Mouse (Mus musculus) heart, embryonic 10.5 days (tissue): ENCODE measurements around the gene Zfx. TPM values are rescaled to one million over a fixed set of nuclear protein-coding genes. Genes with fewer than 3 reads are reported as not detected.

ENCODE experiments used
- DNase-seq: peaks from one replicate; pipeline ENCODE4 v3.0.0-alpha.2; 2017; ENCODE audit warnings: low spot score
- H3K27ac ChIP-seq: fragments of 300-500 bp; sonication (generic); 2 replicates; pipeline ENCODE4 v1.5.1; 2016; ENCODE audit warnings: mild to moderate bottlenecking
- H3K27me3 ChIP-seq: fragments of 300-500 bp; sonication (generic); 2 replicates; pipeline ENCODE4 v1.6.1; 2016; ENCODE audit warnings: mild to moderate bottlenecking; ENCODE audit not compliant: poor library complexity, insufficient read depth, severe bottlenecking
- H3K36me3 ChIP-seq: fragments of 300-500 bp; sonication (generic); 2 replicates; pipeline ENCODE4 v1.6.1; 2016; ENCODE audit warnings: mild to moderate bottlenecking, moderate library complexity
- H3K4me1 ChIP-seq: fragments of 300-500 bp; sonication (generic); 2 replicates; pipeline ENCODE4 v1.6.1; 2016; ENCODE audit warnings: mild to moderate bottlenecking
- H3K4me3 ChIP-seq: fragments of 300-500 bp; sonication (generic); 2 replicates; pipeline ENCODE4 v1.5.1; 2016; ENCODE audit warnings: mild to moderate bottlenecking, moderate library complexity
- H3K9me3 ChIP-seq: fragments of 300-500 bp; sonication (generic); 2 replicates; pipeline ENCODE4 v1.6.1; 2016; ENCODE audit warnings: mild to moderate bottlenecking, moderate library complexity
- WGBS: fragments of 180-500 bp; shearing (Covaris S2); methylation state at CpG from one replicate; pipeline ENCODE4 v1.1.7; 2016; 5-methylcytosine and 5-hydroxymethylcytosine counted together
- polyA plus RNA-seq: library from polyadenylated mRNA; unstranded; fragments of >200 nt; fragmentation: Nextera tagmentation; extraction: Ambion mirVana; gene quantifications from 2 replicates; pipeline ENCODE4 v1.2.1, GENCODE M21; 2016

The Zfx gene
- polyA plus RNA-seq: 21.7 and 25.7 TPM in 2 replicates

GRCm38 (mm10) chrX:94123059-94123839 lies at the start of gene Zfx:
Gene Zfx (minus strand): TSS chrX:94123702.
- no peaks in the 10 kb centered on the region for H3K9me3 ChIP-seq
- H3K36me3 ChIP-seq: no peaks in the 10 kb centered on the region
- peak; percentile 86 for DNase-seq
- peak within 1 kb of the TSS; percentile 69 for H3K4me3 ChIP-seq
- peaks cover 63% of the 10 kb centered on the region; the same call in 1 of the 2 replicates for H3K27me3 ChIP-seq
- H3K4me1 ChIP-seq: no peaks in the 10 kb centered on the region
- 22% methylated on average over 56 of the region's 82 CpGs for WGBS
- H3K27ac ChIP-seq: peak within 1 kb of the TSS; percentile 98

DNA sequence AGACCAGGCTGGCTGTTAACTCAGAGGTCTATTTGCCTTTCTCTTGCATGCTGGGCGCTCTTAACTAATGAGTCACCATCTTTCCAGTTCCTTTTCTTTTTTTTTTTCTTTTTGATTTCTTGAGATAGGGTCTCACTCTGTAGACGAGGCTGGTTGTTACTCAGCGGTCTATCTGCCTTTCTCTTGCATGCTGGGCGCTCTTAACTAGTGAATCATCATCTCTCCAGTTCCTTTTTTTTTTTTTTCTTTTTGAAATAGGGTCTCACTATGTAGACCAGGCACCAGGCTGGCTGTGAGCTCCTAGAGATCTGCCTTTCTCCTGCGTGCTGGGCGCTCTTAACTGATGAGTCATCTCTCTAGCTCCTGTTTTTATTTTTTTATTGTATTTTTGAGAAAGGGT lies 45.8 kb upstream of the Zfx start:
- no peak for DNase-seq
- H3K4me1 ChIP-seq: no peaks in the 10 kb centered on the region
- H3K27me3 ChIP-seq: peaks cover 45% of the 10 kb centered on the region; the same call in 1 of the 2 replicates
- no peak overlapping the region for H3K27ac ChIP-seq
- no peak overlapping the region for H3K4me3 ChIP-seq
- 62% methylated on average over 6 of the region's 6 CpGs for WGBS
- no peaks in the 10 kb centered on the region for H3K36me3 ChIP-seq
- H3K9me3 ChIP-seq: no peaks in the 10 kb centered on the region

- Histone ChIP-seq H3K36me3 (no peaks in the 10 kb centered on the region), H3K9me3 (no peaks in the 10 kb centered on the region), H3K27ac (no peak overlapping the region), H3K4me3 (no peak overlapping the region), H3K27me3 (peaks cover 81% of the 10 kb centered on the region; the same call in 1 of the 2 replicates), H3K4me1 (no peaks in the 10 kb centered on the region)
- DNase-seq: no peak
- WGBS: 44% methylated on average over 11 of the region's 11 CpGs
These were observed 28.8 kb upstream of the Zfx start for GRCm38 (mm10) chrX:94152251-94152830.

- H3K9me3 ChIP-seq: no peaks in the 10 kb centered on the region
- no peak overlapping the region for H3K4me3 ChIP-seq
- no peak for DNase-seq
- no peaks in the 10 kb centered on the region for H3K4me1 ChIP-seq
- H3K36me3 ChIP-seq: no peaks in the 10 kb centered on the region
- no peak overlapping the region for H3K27ac ChIP-seq
- 53% methylated on average over 19 of the region's 19 CpGs for WGBS
- peaks cover 88% of the 10 kb centered on the region for H3K27me3 ChIP-seq
These were observed 27.0 kb upstream of the Zfx start for GRCm38 (mm10) chrX:94150471-94150870.

- whole genome bisulfite sequencing: 59% methylated on average over 7 of the region's 7 CpGs
- H3K4me1 ChIP-seq: no peaks in the 10 kb centered on the region
- H3K4me3 ChIP-seq: no peak overlapping the region
- peaks cover 76% of the 10 kb centered on the region for H3K27me3 ChIP-seq
- no peaks in the 10 kb centered on the region for H3K36me3 ChIP-seq
- no peak for DNase-seq
- no peaks in the 10 kb centered on the region for H3K9me3 ChIP-seq
- H3K27ac ChIP-seq: no peak overlapping the region
These were observed 18.7 kb upstream of the Zfx start for GRCm38 (mm10) chrX:94142004-94142771.

GRCm38 (mm10) chrX:94140080-94140479 lies 16.6 kb upstream of the Zfx start:
- H3K27me3 ChIP-seq: peaks cover 63% of the 10 kb centered on the region
- no peak overlapping the region for H3K27ac ChIP-seq
- no peak for DNase-seq
- 84% methylated on average over 1 of the region's 1 CpGs for WGBS
- no peak overlapping the region for H3K4me3 ChIP-seq
- no peaks in the 10 kb centered on the region for H3K9me3 ChIP-seq
- H3K4me1 ChIP-seq: no peaks in the 10 kb centered on the region
- H3K36me3 ChIP-seq: no peaks in the 10 kb centered on the region

DNA sequence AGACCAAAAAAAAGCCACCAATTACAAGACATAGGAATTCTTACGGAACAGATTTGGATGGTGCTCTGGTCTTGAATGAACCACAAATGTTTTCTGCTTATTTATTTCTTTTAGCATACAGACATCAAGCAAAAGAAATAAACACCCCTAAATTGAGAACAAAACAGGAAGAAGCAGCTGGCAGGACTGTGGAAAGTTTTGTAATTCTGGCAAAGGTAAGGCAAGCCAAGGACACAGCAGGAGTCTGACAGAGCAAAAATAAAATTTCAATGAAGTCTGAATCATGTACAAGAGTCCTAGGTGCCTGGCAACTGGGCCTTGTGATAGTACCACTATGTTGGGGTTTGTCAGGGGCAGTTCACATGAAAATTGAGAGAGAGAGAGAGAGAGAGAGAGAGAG lies 14.8 kb upstream of the Zfx start:
- H3K27me3 ChIP-seq: peaks cover 65% of the 10 kb centered on the region
- H3K4me1 ChIP-seq: no peaks in the 10 kb centered on the region
- WGBS: 89% methylated on average over 1 of the region's 1 CpGs
- H3K36me3 ChIP-seq: no peaks in the 10 kb centered on the region
- no peak overlapping the region for H3K4me3 ChIP-seq
- H3K27ac ChIP-seq: no peak overlapping the region
- DNase-seq: no peak
- H3K9me3 ChIP-seq: no peaks in the 10 kb centered on the region

DNA sequence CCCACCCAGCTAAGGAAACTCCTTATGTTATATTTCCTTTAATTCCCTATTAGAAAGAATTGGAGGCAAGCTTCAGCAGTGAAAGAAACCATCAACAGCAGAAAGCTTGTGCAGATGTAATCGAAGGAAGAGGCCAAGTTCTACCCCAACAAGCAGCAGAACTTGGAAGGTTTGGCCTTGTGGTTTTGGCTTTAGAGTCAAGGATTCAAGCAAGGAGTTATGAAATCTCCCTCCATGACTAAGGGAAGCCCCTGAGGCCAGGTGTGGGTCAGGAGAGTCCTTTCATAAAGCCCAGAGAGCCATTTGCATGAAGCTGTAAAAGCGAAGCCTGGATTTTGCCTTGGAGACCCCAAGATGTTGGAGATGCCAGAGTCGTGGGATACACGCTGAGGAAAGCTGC lies 11.6 kb upstream of the Zfx start:
- WGBS: 61% methylated on average over 4 of the region's 4 CpGs

GRCm38 (mm10) chrX:94133551-94133950 lies 10.0 kb upstream of the Zfx start:
- Histone ChIP-seq H3K27ac (no peak overlapping the region), H3K9me3 (no peaks in the 10 kb centered on the region), H3K36me3 (no peaks in the 10 kb centered on the region), H3K27me3 (peaks cover 76% of the 10 kb centered on the region), H3K4me3 (no peak overlapping the region), H3K4me1 (no peaks in the 10 kb centered on the region)
- WGBS: 37% methylated on average over 3 of the region's 3 CpGs
- no peak for DNase-seq

More for the DNA sequence above, 11.6 kb upstream of the Zfx start:
- no peak overlapping the region for H3K27ac ChIP-seq
- H3K36me3 ChIP-seq: no peaks in the 10 kb centered on the region
- no peak overlapping the region for H3K4me3 ChIP-seq
- H3K9me3 ChIP-seq: no peaks in the 10 kb centered on the region
- H3K27me3 ChIP-seq: peaks cover 74% of the 10 kb centered on the region
- no peaks in the 10 kb centered on the region for H3K4me1 ChIP-seq
- DNase-seq: no peak

DNA sequence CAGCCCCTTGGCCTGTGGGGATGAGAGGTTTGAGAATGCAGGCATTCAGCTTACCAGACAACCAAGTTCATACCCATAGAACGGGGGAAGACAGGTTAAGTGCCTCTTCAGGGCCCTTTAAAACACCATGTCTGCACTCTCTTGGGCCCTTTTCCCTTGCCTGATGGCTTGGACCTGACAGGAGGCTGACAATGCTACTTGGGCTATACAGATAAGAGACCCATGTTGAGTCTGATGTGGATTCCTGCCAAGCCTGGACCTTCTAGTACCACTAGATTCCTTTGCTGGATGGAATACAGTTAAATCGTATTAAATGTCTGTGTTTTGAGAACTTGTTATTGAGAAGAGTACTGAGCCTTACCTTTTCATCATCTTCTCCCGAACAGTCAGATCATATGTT lies 8.7 kb upstream of the Zfx start:
- H3K36me3 ChIP-seq: no peaks in the 10 kb centered on the region
- WGBS: 55% methylated on average over 3 of the region's 3 CpGs
- peaks cover 77% of the 10 kb centered on the region for H3K27me3 ChIP-seq
- no peaks in the 10 kb centered on the region for H3K9me3 ChIP-seq
- H3K4me3 ChIP-seq: no peak overlapping the region
- H3K4me1 ChIP-seq: no peaks in the 10 kb centered on the region
- DNase-seq: peak; percentile 75
- no peak overlapping the region for H3K27ac ChIP-seq

GRCm38 (mm10) chrX:94129712-94130111 lies 6.2 kb upstream of the Zfx start:
- H3K4me1 ChIP-seq: no peaks in the 10 kb centered on the region
- no peak overlapping the region for H3K27ac ChIP-seq
- no peak for DNase-seq
- peaks cover 89% of the 10 kb centered on the region for H3K27me3 ChIP-seq
- 73% methylated on average over 4 of the region's 4 CpGs for WGBS
- no peaks in the 10 kb centered on the region for H3K9me3 ChIP-seq
- no peak overlapping the region for H3K4me3 ChIP-seq
- H3K36me3 ChIP-seq: no peaks in the 10 kb centered on the region

- Histone ChIP-seq H3K9me3 (no peaks in the 10 kb centered on the region), H3K36me3 (no peaks in the 10 kb centered on the region), H3K4me3 (no peak overlapping the region), H3K4me1 (no peaks in the 10 kb centered on the region), H3K27me3 (peaks cover 82% of the 10 kb centered on the region), H3K27ac (no peak overlapping the region)
- DNase-seq: no peak
- WGBS: 81% methylated on average over 2 of the region's 2 CpGs
These were observed 2.4 kb upstream of the Zfx start for GRCm38 (mm10) chrX:94125950-94126349.

- H3K9me3 ChIP-seq: no peaks in the 10 kb centered on the region
- peak overlapping the region; percentile 98 for H3K27ac ChIP-seq
- peaks cover 58% of the 10 kb centered on the region; the same call in 1 of the 2 replicates for H3K27me3 ChIP-seq
- peak overlapping the region; percentile 69 for H3K4me3 ChIP-seq
- no peaks in the 10 kb centered on the region for H3K4me1 ChIP-seq
- 31% methylated on average over 53 of the region's 53 CpGs for WGBS
- no peaks in the 10 kb centered on the region for H3K36me3 ChIP-seq
- DNase-seq: no peak
These were observed 818 bp downstream of the Zfx start for GRCm38 (mm10) chrX:94122709-94123058.
